Mouse (Mus musculus) thymus, adult 2 months (tissue): ENCODE data around the gene Tsga10. TPM values are rescaled to one million over a fixed set of nuclear protein-coding genes. Genes with fewer than 3 reads are reported as not detected.

Experiments
- DNase-seq: peaks from one replicate; pipeline ENCODE4 v3.0.0; 2021
- H3K27ac ChIP-seq: fragments of 200-500 bp; 2 replicates; pipeline ENCODE4 v1.5.1; 2012; ENCODE audit warnings: low read length, control low read depth; ENCODE audit not compliant: control insufficient read depth, insufficient read depth
- H3K27me3 ChIP-seq: fragments of 200-500 bp; 2 replicates; pipeline ENCODE4 v1.6.1; 2012; ENCODE audit warnings: mild to moderate bottlenecking, low read length, moderate library complexity, mixed read lengths; ENCODE audit not compliant: control insufficient read depth, insufficient read depth
- H3K36me3 ChIP-seq: fragments of 200-500 bp; 2 replicates; pipeline ENCODE4 v1.6.1; 2012; ENCODE audit warnings: mild to moderate bottlenecking, low read length, moderate library complexity; ENCODE audit not compliant: control insufficient read depth, insufficient read depth
- H3K4me1 ChIP-seq: fragments of 200-500 bp; replicated peaks from 2 replicates; pipeline ENCODE4 v1.6.1; 2012; ENCODE audit warnings: low read length; ENCODE audit not compliant: control insufficient read depth, insufficient read depth
- H3K4me3 ChIP-seq: fragments of 200-500 bp; 2 replicates; pipeline ENCODE4 v1.5.1; 2012; ENCODE audit warnings: mild to moderate bottlenecking, low read length, control low read depth, moderate library complexity; ENCODE audit not compliant: control insufficient read depth, insufficient read depth
- CTCF ChIP-seq: fragments of 200-500 bp; IDR thresholded peaks from 2 replicates; pipeline ENCODE4 v1.5.1; 2012; ENCODE audit warnings: mild to moderate bottlenecking, control low read depth, low read length, moderate library complexity, borderline replicate concordance; ENCODE audit not compliant: control insufficient read depth, poor library complexity, insufficient read depth; ENCODE audit errors: extremely low read depth
- POLR2A ChIP-seq: fragments of 200-500 bp; IDR thresholded peaks from 2 replicates; pipeline ENCODE4 v1.6.1; 2012; ENCODE audit warnings: mild to moderate bottlenecking, low read length, control low read depth, moderate library complexity; ENCODE audit not compliant: control insufficient read depth, poor library complexity, insufficient read depth; ENCODE audit errors: extremely low read depth
- WGBS: fragments of 180-500 bp; shearing (Covaris S2); methylation state at CpG from one replicate; pipeline ENCODE4 v1.1.7; 2018; 5-methylcytosine and 5-hydroxymethylcytosine counted together
- polyA plus RNA-seq: library from polyadenylated mRNA; depleted of rRNA; stranded (reverse); fragments of >200 nt; gene quantifications from 2 replicates; pipeline ENCODE4 v1.2.3, GENCODE M21; 2012

Tsga10 gene
- polyA plus RNA-seq, 1 experiment: 0.97 TPM

GRCm38 (mm10) chr1:37728053-37728452, 138.2 kb downstream of the Tsga10 start:
- Histone ChIP-seq H3K27me3 (no peaks in the 10 kb centered on the region), H3K27ac (no peak overlapping the region), H3K36me3 (no peaks in the 10 kb centered on the region), H3K4me3 (no peak overlapping the region), H3K4me1 (peaks cover 4% of the 10 kb centered on the region; the same call in 1 of the 2 replicates)
- no peak for TF ChIP-seq POLR2A
- WGBS: 31% methylated on average over 10 of the region's 10 CpGs
- no peak for DNase-seq

- Histone ChIP-seq H3K4me3 (no peak overlapping the region), H3K4me1 (peaks cover 4% of the 10 kb centered on the region; the same call in 1 of the 2 replicates), H3K27ac (no peak overlapping the region), H3K36me3 (no peaks in the 10 kb centered on the region), H3K27me3 (no peaks in the 10 kb centered on the region)
- TF ChIP-seq POLR2A (no peak), CTCF (no peak)
- DNase-seq: no peak
- 74% methylated on average over 8 of the region's 8 CpGs for WGBS
Observed at GRCm38 (mm10) chr1:37727186-37727585, 139.0 kb downstream of the Tsga10 start.

- DNase-seq: no peak
- no peak overlapping the region for H3K27ac ChIP-seq
- no peak overlapping the region for H3K4me3 ChIP-seq
- WGBS: 46% methylated on average over 8 of the region's 8 CpGs
- no peak for TF ChIP-seq POLR2A
- no peak for TF ChIP-seq CTCF
- no peaks in the 10 kb centered on the region for H3K27me3 ChIP-seq
- peaks cover 4% of the 10 kb centered on the region; the same call in 1 of the 2 replicates for H3K4me1 ChIP-seq
- no peaks in the 10 kb centered on the region for H3K36me3 ChIP-seq
Observed at GRCm38 (mm10) chr1:37726426-37726825, 139.8 kb downstream of the Tsga10 start.

- no peak overlapping the region for H3K27ac ChIP-seq
- H3K27me3 ChIP-seq: no peaks in the 10 kb centered on the region
- H3K4me1 ChIP-seq: peaks cover 4% of the 10 kb centered on the region; the same call in 1 of the 2 replicates
- DNase-seq: no peak
- 23% methylated on average over 12 of the region's 12 CpGs for WGBS
- no peak overlapping the region for H3K4me3 ChIP-seq
- TF ChIP-seq POLR2A: no peak
- TF ChIP-seq CTCF: no peak
- H3K36me3 ChIP-seq: no peaks in the 10 kb centered on the region
Observed at GRCm38 (mm10) chr1:37725880-37726279, 140.3 kb downstream of the Tsga10 start.

GRCm38 (mm10) chr1:37721092-37721491, 145.1 kb downstream of the Tsga10 start:
- H3K4me1 ChIP-seq: peaks cover 11% of the 10 kb centered on the region
- 81% methylated on average over 5 of the region's 5 CpGs for WGBS
- TF ChIP-seq CTCF (no peak), POLR2A (no peak)

GRCm38 (mm10) chr1:37719761-37720640, 146.2 kb downstream of the Tsga10 start, which contains the start of gene 2010300C02Rik:
Gene 2010300C02Rik, minus strand, starts transcription at chr1:37720085.
- WGBS: 9% methylated on average over 65 of the region's 69 CpGs
- Histone ChIP-seq H3K27me3 (peaks cover 4% of the 10 kb centered on the region; the same call in 1 of the 2 replicates), H3K4me1 (peaks cover 8% of the 10 kb centered on the region), H3K36me3 (no peaks in the 10 kb centered on the region), H3K4me3 (peak within 1 kb of the TSS; percentile 49), H3K27ac (no peak within 1 kb of the TSS)
- DNase-seq: peak; percentile 72
- no peak for TF ChIP-seq POLR2A
- TF ChIP-seq CTCF: peak; percentile 87

More at GRCm38 (mm10) chr1:37721092-37721491, 145.1 kb downstream of the Tsga10 start:
- no peak overlapping the region for H3K4me3 ChIP-seq
- peaks cover 4% of the 10 kb centered on the region; the same call in 1 of the 2 replicates for H3K27me3 ChIP-seq
- no peak for DNase-seq
- H3K27ac ChIP-seq: no peak overlapping the region
- H3K36me3 ChIP-seq: no peaks in the 10 kb centered on the region
